Mouse (Mus musculus) CH12.LX (cell line): ENCODE results near the gene Rasa3. TPM values are rescaled to one million over a fixed set of nuclear protein-coding genes. Genes with fewer than 3 reads are reported as not detected.
A peak's percentile ranks its signal among the peaks of the same experiment; 100 is the strongest.

ENCODE experiments used
- DNase-seq: peaks from one replicate; pipeline ENCODE4 v3.0.0-alpha.2; 2013; ENCODE audit errors: extremely low read depth
- H3K27ac ChIP-seq: 2 replicates; pipeline ENCODE4 v1.5.1; 2012; ENCODE audit warnings: low read depth, mild to moderate bottlenecking, control low read depth, moderate library complexity; ENCODE audit not compliant: insufficient read depth
- H3K27me3 ChIP-seq: replicated peaks from 2 replicates; pipeline ENCODE3; 2012; ENCODE audit warnings: inconsistent platforms
- H3K36me3 ChIP-seq, 2 experiments: replicated peaks in 1 of 2; 2 replicates each; pipeline versions ENCODE3 to v1.6.1; 2012; ENCODE audit warnings: inconsistent platforms in 1 of 2, low read length in 1 of 2, mild to moderate bottlenecking in 1 of 2, mixed read lengths in 1 of 2, moderate library complexity in 1 of 2; ENCODE audit not compliant: control insufficient read depth in 1 of 2, insufficient read depth in 1 of 2
- H3K4me1 ChIP-seq, 2 experiments: 2 replicates each; pipeline ENCODE4 v1.6.1; 2012; ENCODE audit warnings: inconsistent platforms in 1 of 2, moderate library complexity in 1 of 2; ENCODE audit not compliant: insufficient read depth in 2 of 2, control insufficient read depth in 1 of 2
- H3K4me2 ChIP-seq: 2 replicates; pipeline ENCODE4 v1.6.1; 2012; ENCODE audit warnings: low read depth, mild to moderate bottlenecking, control low read depth; ENCODE audit not compliant: poor library complexity, insufficient read depth, severe bottlenecking
- H3K4me3 ChIP-seq, 3 experiments: fragments of 150-350 bp in 1 of 3; sonication (generic) in 1 of 3; replicated peaks in 1 of 3; 2 replicates each; pipeline versions ENCODE3 to v1.5.1; 2011 to 2012; ENCODE audit warnings: low read depth in 2 of 3, low read length in 2 of 3, mild to moderate bottlenecking in 2 of 3, moderate library complexity in 2 of 3, control low read depth in 1 of 3, improper control_type of control experiment in 1 of 3, inconsistent platforms in 1 of 3, mixed read lengths in 1 of 3; ENCODE audit not compliant: poor library complexity in 1 of 3
- H3K79me2 ChIP-seq: replicated peaks from 2 replicates; pipeline ENCODE4 v1.6.1; 2012; ENCODE audit warnings: mild to moderate bottlenecking, moderate library complexity; ENCODE audit not compliant: control insufficient read depth, poor library complexity, insufficient read depth, severe bottlenecking; ENCODE audit errors: extremely low read depth
- H3K9ac ChIP-seq: 2 replicates; pipeline ENCODE4 v1.6.1; 2012; ENCODE audit warnings: low read depth, mild to moderate bottlenecking, control low read depth, moderate library complexity; ENCODE audit not compliant: insufficient read depth
- H3K9me3 ChIP-seq: replicated peaks from 2 replicates; pipeline ENCODE3; 2012; ENCODE audit warnings: low read length, inconsistent platforms, mixed read lengths
- CTCF ChIP-seq, 2 experiments: IDR thresholded peaks in 1 of 2; conservative IDR thresholded peaks in 1 of 2; 2 replicates each; pipeline ENCODE4 v1.5.1; 2011 to 2012; ENCODE audit warnings: low read depth in 2 of 2, low read length in 2 of 2, improper control_type of control experiment in 1 of 2, inconsistent platforms in 1 of 2, mild to moderate bottlenecking in 1 of 2, moderate library complexity in 1 of 2
- E2F4 ChIP-seq: IDR thresholded peaks from 2 replicates; pipeline ENCODE4 v1.6.1; 2011; ENCODE audit warnings: low read depth, low read length, improper control_type of control experiment; ENCODE audit not compliant: insufficient replicate concordance
- GABPA ChIP-seq: IDR thresholded peaks from 2 replicates; pipeline ENCODE4 v1.6.1; 2012; ENCODE audit warnings: low read depth, low read length, improper control_type of control experiment, inconsistent platforms; ENCODE audit not compliant: insufficient replicate concordance
- IRF4 ChIP-seq: IDR thresholded peaks from 2 replicates; pipeline ENCODE4 v1.6.1; 2014; ENCODE audit warnings: low read depth, mild to moderate bottlenecking, inconsistent platforms, low read length, improper control_type of control experiment
- JUN ChIP-seq: IDR thresholded peaks from 2 replicates; pipeline ENCODE4 v1.6.1; 2011; ENCODE audit warnings: low read depth, mild to moderate bottlenecking, low read length, improper control_type of control experiment, moderate library complexity; ENCODE audit not compliant: insufficient read depth
- KAT2A ChIP-seq: IDR thresholded peaks from 2 replicates; pipeline ENCODE4 v1.6.1; 2012; ENCODE audit warnings: low read length, improper control_type of control experiment, inconsistent platforms; ENCODE audit not compliant: insufficient replicate concordance
- MAX ChIP-seq: IDR thresholded peaks from 2 replicates; pipeline ENCODE4 v1.6.1; 2011; ENCODE audit warnings: low read length, improper control_type of control experiment
- MXI1 ChIP-seq: IDR thresholded peaks from 2 replicates; pipeline ENCODE4 v1.6.1; 2011; ENCODE audit warnings: mild to moderate bottlenecking, low read depth, low read length, improper control_type of control experiment
- RAD21 ChIP-seq: IDR thresholded peaks from 2 replicates; pipeline ENCODE4 v1.6.1; 2011; ENCODE audit warnings: low read depth, mild to moderate bottlenecking, low read length, improper control_type of control experiment, moderate library complexity
- RCOR1 ChIP-seq: conservative IDR thresholded peaks from 2 replicates; pipeline ENCODE4 v1.6.1; 2012; ENCODE audit warnings: low read depth, mild to moderate bottlenecking, inconsistent platforms, low read length, improper control_type of control experiment
- ZC3H11A ChIP-seq: IDR thresholded peaks from 2 replicates; pipeline ENCODE4 v1.6.1; 2012; ENCODE audit warnings: low read depth, mild to moderate bottlenecking, inconsistent platforms, low read length, improper control_type of control experiment
- ZMIZ1 ChIP-seq: IDR thresholded peaks from 2 replicates; pipeline ENCODE4 v1.6.1; 2012; ENCODE audit warnings: low read depth, mild to moderate bottlenecking, inconsistent platforms, low read length, improper control_type of control experiment
- ZNF384 ChIP-seq: IDR thresholded peaks from 2 replicates; pipeline ENCODE4 v1.6.1; 2012; ENCODE audit warnings: low read depth, low read length, improper control_type of control experiment, inconsistent platforms
- dilution Hi-C: fragments of 300-500 bp; cut with MboI; formaldehyde crosslinking; loops from 2 replicates; pipeline ENCODE4 v1.14.3; 2020; ENCODE audit warnings: low sequenced_read_pairs; ENCODE audit not compliant: extremely low pct_unique_long_range_greater_than_20kb, extremely low pct_ligation_motif_present
- in situ Hi-C: fragments of 300-500 bp; cut with MboI; formaldehyde crosslinking; loops from 3 replicates; pipeline ENCODE4 v1.14.3; 2019; ENCODE audit warnings: low sequenced_read_pairs, low pct_ligation_motif_present, low pct_unique_long_range_greater_than_20kb, mixed read lengths
- polyA plus RNA-seq: library from polyadenylated mRNA; unstranded; fragments of >175 nt; gene quantifications from 2 replicates; pipeline ENCODE4 v1.2.1, GENCODE M21; 2012; ENCODE audit warnings: low read depth; ENCODE audit not compliant: insufficient read length
- total RNA-seq, 2 experiments: library from RNA; depleted of rRNA; stranded (reverse); fragments of 300-350 nt in 1 of 2; fragments of >200 nt in 1 of 2; gene quantifications; 2 replicates each; pipeline ENCODE4 v1.2.3; 2012 to 2014

Gene Rasa3
- total and polyA plus RNA-seq, 3 experiments = 12.8 to 28.5 (median 13.6) TPM

DNA sequence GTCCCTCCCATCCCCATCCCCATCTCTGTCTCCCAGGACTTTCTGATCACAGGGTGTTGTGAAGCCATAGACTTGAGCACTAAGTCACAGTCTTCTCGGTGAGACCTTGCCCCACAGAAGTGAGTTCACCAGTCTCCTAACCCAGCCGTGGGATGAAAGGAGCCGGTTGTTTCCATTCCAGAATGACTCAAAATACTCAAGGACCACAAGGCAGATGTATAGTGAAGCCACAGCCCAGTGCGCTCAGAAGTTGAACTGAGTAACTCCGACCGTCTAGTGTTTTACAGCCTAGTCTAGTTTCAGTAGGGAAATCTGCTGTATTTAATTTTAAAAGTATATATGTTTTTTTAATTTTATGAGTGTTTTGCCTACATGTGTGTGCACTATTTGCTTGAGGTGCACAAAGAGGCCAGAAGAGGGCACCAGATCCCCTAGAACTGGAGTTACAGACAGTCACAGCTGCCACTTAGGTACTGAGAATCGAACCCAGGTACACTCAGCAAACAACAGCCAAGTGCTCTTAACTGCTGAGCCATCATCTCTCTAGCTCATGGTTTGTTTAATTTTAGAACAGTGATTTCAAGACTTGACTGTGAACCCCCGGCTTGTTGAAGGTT lies 9.8 kb upstream of the Rasa3 start:
- no peak overlapping the region for H3K27ac ChIP-seq
- dilution Hi-C loops = no loop called here
- no peak for TF ChIP-seq GABPA
- 0 out of 2 replicates have a peak, but pooled peaks have one; percentile 2 for TF ChIP-seq RAD21
- TF ChIP-seq CTCF (conservative IDR thresholded peaks at IDR 0.05 in 1 of 2, IDR thresholded peaks at IDR 0.05 in 1 of 2; ENCODE audit: low read depth in 2 of 2, low read length in 2 of 2) = peak in 1 of 2 experiments; percentile 37; a peak in 2 of 4 replicates
- no peaks in the 10 kb centered on the region for H3K27me3 ChIP-seq
- peaks cover 8 to 34% of the 10 kb centered on the region in 2 experiments for H3K4me1 ChIP-seq
- no peaks in the 10 kb centered on the region for H3K36me3 ChIP-seq
- no peaks in the 10 kb centered on the region for H3K79me2 ChIP-seq
- no peak overlapping the region for H3K9ac ChIP-seq
- H3K9me3 ChIP-seq = no peaks in the 10 kb centered on the region
- DNase-seq = no peak
- H3K4me2 ChIP-seq = no peak overlapping the region
- in situ Hi-C loops = no loop called here
- no peak overlapping the region for H3K4me3 ChIP-seq

DNA sequence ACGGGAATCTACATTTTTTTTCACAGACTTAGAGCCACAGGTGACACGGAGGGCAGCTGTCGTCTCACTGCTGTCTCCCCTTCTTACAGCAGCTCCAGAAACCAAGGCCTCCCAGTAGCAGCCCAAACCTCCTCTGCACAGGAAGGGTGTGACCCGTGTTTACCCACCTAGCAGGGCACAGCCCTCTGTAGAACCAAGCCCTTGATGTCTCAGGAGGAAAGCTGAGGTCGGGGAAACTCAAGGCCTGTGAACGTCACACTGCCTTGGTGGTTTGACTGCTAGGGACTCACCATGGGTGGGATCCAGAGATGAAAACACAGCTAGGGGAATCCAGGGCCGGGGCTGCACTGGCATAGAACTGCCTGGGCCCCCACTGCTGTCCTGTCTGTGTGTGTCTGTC lies 9.0 kb upstream of the Rasa3 start:
- no peaks in the 10 kb centered on the region for H3K79me2 ChIP-seq
- H3K4me3 ChIP-seq = no peak overlapping the region
- H3K36me3 ChIP-seq = no peaks in the 10 kb centered on the region
- H3K9me3 ChIP-seq = no peaks in the 10 kb centered on the region
- dilution Hi-C loops (no loop called here), in situ Hi-C loops (no loop called here)
- no peak overlapping the region for H3K27ac ChIP-seq
- H3K27me3 ChIP-seq = no peaks in the 10 kb centered on the region
- DNase-seq = no peak
- peaks cover 8 to 34% of the 10 kb centered on the region in 2 experiments for H3K4me1 ChIP-seq
- no peak for TF ChIP-seq MXI1
- no peak for TF ChIP-seq ZNF384
- no peak for TF ChIP-seq JUN
- TF ChIP-seq RCOR1 = no peak
- no peak for TF ChIP-seq MAX
- no peak overlapping the region for H3K4me2 ChIP-seq
- no peak overlapping the region for H3K9ac ChIP-seq

DNA sequence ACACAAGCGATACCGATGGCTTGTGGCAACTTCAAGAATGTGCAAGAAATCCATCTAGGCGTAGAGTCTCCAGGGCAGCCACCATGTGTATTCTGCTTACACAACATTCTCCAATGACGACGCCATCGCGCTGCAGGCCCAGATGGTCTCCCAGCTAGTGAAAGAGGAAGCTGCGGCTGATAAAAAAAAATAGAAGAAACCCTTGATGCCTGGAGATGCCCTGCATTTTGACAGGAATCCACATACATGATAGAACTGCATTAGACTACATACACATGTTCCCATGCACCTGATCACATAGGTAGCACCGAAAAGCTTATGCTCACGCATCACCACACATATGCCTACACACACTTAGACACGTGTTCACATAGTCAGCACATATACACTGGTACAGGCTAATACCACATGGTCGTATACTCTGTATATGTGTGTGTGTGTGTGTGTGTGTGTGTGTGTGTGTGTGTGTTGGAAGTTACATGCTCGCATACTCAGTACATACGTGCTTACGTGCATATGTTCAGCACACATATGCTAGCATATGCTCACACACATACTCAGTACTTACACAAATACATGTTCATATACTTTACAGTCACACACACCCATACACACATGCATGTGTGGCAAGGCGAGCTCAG lies 8.4 kb upstream of the Rasa3 start:
- peaks cover 8 to 34% of the 10 kb centered on the region in 2 experiments for H3K4me1 ChIP-seq
- no peak overlapping the region for H3K27ac ChIP-seq
- DNase-seq = peak; percentile 51
- in situ Hi-C loops = no loop called here
- TF ChIP-seq ZNF384 = peak; percentile 72
- no peak for TF ChIP-seq IRF4
- TF ChIP-seq ZMIZ1 = no peak
- no peak for TF ChIP-seq ZC3H11A
- no peak for TF ChIP-seq E2F4
- no peak for TF ChIP-seq KAT2A
- H3K79me2 ChIP-seq = no peaks in the 10 kb centered on the region
- dilution Hi-C loops = no loop called here
- H3K4me2 ChIP-seq = no peak overlapping the region
- H3K27me3 ChIP-seq = no peaks in the 10 kb centered on the region
- no peaks in the 10 kb centered on the region for H3K9me3 ChIP-seq
- no peaks in the 10 kb centered on the region for H3K36me3 ChIP-seq
- no peak overlapping the region for H3K9ac ChIP-seq
- H3K4me3 ChIP-seq = no peak overlapping the region
